Mouse (Mus musculus) G1E-ER4 (cell line): ENCODE measurements around the gene Macrod2. TPM values are rescaled to one million over a fixed set of nuclear protein-coding genes. Genes with fewer than 3 reads are reported as not detected.

Experiments
- GATA1 ChIP-seq: IDR thresholded peaks from one replicate; pipeline ENCODE4 v1.8.0; 2012; ENCODE audit warnings: low read length, inconsistent platforms
- polyA plus RNA-seq: library from polyadenylated mRNA; stranded (reverse); fragments of >175 nt; gene quantifications from 2 replicates; pipeline ENCODE4 v1.2.3, GENCODE M21; 2012

Gene Macrod2
- polyA plus RNA-seq, 1 experiment: not detected

DNA sequence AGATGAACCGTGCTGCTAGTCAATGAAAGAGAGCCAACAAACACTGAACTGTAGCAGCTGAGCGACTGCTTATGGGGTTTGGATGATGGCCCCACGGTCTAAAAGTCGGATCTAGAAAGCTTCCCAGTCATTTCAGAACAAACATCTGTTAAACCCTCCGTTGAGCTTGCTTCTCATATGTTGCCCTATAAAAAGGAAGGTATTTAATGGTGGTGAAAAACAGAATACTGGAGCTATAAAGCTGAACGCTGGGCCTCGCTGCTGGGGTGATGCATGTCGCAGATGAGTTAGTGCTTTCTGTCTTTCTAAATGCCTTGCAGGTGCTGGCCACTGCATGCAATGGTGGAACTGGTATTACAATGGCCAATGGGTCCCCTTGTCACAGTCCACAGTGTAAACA, 1278.3 kb downstream of the Macrod2 start:
- no peak for TF ChIP-seq GATA1

DNA sequence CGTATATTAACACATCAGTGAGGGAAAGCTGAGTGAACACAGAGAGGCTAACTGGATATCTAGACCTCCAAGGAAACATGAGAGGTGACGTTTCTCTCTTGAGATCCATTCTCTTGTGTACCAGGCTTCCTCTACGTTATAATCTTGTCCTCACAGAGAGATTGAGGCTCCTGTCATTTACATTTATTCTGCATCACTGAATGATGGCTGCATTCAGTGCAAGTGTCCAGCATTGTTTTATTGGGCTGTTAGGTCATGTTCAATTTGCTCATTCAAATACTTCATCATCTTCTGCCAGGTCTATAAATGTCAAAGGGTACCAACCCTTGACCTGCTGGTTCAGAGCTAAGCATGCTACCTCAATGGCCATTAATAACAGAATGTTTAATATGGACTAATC, 1302.4 kb downstream of the Macrod2 start:
- TF ChIP-seq GATA1: no peak

DNA sequence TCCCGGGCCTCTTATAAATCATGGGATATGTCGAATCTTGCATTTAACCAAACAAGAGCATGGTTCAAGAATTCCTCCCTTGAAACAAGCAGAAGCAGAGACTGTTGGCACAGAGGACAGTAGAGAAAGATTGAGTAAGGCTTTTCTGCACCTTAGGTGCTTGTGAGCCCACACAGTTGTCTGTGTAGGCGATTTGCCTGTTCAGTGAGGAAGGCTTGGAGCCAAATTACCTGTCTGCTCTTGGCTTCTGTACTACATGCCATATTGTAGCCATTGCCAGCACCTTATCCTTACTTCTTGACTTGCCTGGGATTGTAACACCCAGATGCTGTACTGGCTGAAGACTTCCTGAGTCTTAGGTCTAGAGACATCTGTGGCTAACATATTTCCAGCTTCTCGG, 1303.2 kb downstream of the Macrod2 start:
- no peak for TF ChIP-seq GATA1

DNA sequence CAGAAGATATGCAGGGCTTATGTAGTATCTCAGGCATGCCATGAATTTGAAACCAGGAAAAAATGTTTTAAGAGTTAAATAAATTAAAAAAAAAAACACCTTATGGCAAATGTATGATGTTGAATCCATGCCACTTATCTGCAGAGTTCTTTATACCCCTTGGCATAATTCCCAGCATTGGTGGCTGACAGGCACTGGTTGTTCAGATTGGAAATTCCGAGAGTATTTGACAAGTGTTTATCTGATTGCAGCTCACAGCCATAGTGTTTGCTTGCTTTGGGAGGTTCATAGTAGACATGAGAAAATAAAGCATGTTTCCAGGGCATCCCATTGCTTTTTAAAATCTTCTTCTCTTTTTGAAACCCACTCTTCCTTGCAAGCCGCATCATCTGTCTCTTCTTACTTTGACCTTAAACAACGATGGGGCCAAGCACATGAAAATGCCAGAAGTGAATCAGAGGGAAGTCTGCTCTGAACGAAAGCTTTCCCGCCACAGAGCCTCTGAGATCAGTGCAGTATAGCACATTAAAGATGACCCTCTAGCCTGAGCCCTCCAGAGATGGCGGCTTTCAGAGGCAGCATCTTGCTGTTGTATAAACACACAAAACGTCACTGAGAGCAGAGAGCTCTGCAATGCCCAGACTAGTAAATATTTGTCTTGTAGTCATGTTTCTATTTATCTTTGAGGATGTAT, 1305.8 kb downstream of the Macrod2 start:
- no peak for TF ChIP-seq GATA1

DNA sequence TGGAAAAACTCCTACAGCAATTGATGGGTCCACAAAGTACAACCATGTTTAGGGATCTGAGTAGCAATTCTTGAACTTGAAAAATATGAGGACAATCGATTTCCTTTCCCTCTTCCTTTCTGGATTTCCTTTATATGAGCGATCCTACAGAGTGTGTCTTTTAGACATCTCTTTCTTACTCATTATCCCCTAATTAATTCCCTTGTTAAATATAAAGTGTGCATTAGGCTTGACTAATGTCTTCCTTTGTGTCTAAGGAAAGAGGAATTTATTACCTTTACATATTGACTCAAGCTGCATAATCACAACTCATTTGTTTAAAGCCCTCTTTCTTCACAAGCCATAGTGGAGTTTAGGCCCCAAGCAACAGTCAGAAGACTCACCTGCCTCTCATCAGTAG, 1316.7 kb downstream of the Macrod2 start:
- no peak for TF ChIP-seq GATA1

DNA sequence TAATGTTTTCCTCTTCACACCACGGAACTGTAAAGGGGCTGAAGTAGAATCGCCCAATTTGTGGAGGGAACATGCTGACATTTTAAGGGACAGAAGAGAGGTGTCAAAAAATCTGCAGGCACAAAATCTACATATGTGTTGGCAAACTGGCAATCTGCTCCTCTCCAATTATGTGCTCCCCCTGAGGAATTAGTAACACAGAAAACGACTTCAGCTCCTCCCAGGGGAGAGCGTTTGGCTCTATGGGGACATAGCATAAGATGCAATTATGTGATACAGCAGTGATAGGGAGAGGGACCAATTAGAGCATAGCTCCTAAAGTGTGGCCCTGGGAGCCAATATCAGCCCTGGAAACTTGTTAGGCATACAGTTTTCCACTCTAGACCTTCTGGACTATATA, 1317.2 kb downstream of the Macrod2 start:
- TF ChIP-seq GATA1: no peak

DNA sequence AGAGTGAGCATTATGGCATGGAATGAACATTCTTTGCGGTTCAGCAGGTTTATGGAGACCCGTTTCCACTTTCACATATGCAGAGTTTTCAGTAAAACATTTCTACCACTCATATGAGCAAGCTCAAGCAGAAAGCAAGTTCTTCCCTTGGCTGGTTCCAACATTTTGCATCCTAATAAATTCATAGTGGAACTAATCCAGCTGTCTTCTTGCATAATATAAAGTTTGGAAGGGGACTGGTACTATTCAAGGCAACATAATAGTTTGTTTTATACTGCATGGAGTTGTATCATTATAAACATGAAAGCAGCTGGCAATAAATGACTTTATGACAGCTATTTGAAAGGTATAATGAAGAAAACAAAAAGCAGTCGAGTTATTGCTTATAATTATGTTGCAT, 1320.0 kb downstream of the Macrod2 start:
- no peak for TF ChIP-seq GATA1

DNA sequence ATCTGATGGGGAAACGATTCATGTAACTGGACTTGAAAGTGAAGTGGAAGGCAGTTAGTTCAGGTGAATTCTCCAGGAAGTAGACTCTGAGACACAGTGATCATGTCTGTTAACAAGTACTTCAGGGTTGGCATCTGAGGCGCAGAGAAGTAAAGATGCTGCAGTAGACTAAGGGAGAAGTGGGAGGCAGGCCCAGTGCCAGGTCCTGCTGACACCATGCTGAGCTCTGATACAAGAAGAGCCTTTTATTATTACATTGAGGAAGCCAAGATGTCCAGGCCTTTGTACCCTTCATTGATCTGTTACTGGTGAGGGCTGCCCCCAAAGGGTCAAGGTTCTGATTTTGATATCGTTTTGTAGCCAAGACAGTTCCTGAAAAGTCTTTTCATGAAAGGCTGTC, 1327.4 kb downstream of the Macrod2 start:
- TF ChIP-seq GATA1: no peak

DNA sequence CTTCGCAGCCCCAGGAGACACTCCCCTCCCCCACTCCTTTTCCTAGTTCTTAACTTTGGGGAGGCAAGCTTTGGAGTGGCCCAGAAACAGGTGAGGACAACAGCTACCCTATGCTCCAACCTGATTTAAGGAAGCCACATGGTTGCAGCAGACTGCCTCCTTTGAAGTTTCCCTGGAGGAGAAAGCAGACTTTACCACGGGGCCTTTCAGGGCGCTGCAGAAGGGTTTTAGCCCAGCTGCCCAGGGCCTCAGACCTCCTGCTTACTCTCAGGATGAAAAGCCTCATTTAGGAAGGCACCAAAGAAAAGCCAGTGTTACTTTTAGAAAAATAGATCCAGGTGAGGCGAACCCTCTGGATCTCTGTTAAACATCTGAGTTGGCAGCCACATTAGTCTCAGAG, 1333.9 kb downstream of the Macrod2 start:
- TF ChIP-seq GATA1: no peak

DNA sequence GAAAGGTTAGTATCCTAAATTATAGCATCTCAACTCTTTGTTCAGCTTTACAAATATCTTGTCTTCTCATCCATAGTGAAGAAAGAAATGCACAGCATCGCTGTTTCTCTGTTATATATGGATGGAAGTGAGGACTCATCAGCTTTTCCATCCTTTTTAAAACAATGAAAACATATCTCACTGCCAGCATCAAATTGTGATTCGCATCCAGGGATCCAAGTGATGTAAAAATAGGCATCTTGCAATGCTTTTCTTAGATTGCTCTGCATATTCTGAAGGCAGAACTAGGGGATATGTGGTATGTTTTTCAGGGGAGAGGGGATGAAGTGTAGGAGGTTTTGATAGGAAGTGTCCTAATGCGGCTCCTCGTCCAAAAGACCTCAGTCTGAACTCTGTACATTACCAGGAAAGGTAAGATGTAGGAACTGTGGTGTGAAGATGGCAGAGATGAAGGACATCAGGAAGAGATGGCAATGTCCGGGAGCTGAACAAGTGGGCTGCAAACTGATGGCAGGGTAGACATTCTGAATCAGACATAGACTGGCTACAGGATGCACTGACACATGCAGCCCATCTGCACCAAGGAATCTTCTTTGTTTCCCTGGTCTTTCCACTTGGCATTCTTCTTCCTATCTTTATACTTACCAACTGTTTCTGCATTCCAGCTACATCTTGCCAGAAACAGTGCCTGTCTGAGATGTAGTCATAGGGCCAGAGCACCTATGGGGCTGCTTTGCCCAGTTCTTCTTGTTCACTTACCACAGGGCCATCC, 1341.8 kb downstream of the Macrod2 start:
- no peak for TF ChIP-seq GATA1

DNA sequence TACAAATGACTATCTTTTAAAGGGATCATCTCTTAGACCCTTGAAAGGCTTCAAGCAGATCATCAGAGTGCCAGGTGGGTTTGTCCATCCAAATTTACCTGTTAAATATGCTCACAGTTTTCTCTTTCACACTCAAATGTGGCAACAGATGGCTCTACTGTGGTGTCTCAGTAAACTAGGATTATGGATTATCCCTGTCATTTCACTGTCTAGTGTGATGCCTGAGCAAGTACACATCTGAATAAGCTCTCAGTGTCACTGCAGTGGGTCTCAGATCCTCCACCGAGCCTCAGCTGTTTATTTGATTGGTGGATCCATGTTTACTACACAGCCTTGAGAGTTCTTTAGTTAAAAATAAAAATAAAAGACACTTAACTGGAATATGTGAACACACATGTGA, 1343.6 kb downstream of the Macrod2 start:
- TF ChIP-seq GATA1: no peak

DNA sequence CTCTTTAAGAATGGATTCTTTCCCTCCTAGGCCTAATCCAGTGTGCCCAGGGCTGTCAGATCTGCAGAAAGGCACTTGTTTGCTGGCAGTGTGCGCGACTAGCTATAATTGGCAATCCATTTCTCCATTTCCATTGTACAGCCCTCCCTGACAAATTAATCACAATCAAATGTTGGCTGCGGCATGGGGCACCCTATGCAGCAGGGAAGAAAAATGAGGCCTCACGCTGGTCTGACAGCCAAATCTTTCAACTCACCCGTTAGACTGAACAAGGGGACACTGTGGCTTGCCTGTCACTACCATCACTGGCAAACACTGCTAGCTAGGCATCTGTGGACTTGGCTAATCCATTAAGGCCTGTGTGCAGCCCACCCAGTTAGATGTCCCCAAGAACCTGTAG, 1345.2 kb downstream of the Macrod2 start:
- TF ChIP-seq GATA1: no peak

DNA sequence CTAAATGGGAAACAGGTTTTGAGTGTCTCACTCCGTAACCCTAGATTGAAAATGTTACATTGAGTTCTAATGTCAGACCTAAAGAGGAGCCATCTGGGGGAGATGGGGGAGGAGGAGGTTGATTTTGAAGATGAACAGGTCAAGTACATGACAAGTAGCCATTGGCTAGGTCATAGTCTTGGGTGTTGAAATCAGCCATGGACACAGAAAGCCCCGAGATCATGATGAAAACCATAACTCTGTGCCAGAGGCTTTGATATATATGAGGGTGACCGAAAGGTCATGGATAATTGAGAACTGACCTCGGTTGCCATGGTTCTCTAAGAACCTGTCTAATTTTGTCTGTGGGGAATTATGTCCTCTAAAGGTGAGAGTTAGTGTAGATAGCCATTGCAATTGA, 1405.1 kb downstream of the Macrod2 start:
- TF ChIP-seq GATA1: no peak

DNA sequence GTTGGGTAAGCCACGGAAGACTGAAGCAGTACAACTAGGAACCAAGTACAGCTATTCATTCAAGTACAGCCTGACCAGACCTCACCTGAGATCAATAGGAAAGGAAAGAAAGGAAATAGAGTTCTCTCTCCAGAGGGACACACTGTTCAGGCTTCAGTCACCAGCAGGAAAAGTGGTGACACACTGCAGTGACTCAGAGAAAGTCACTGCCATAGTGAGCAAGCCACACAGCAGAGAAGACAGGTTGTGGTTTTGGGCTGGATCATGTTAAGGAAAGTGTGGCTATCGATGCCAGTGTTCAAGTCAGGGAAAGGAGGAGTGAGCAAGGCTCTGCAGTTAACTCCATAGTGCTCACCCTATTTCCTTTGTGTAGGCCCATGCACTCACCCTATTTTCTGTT, 1405.8 kb downstream of the Macrod2 start:
- TF ChIP-seq GATA1: no peak

DNA sequence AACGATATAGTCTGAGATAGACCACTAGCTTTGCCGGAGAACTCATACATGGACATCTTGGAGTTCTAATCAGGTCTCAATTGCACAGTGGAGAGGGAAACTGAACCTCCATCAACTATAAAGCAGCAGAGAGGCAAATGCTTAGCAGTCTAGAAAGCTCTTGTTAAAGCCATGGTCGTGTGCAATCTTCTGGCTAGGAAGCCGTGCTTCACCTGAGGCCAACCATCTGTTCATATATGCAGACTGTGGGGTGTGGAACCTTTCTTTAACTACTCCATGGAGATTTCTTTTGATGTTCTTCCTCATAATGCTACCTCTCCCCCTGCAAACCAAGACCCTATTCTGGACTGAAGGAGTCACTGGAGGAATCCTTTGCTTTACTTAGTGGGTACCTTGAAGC, 1421.2 kb downstream of the Macrod2 start:
- no peak for TF ChIP-seq GATA1

DNA sequence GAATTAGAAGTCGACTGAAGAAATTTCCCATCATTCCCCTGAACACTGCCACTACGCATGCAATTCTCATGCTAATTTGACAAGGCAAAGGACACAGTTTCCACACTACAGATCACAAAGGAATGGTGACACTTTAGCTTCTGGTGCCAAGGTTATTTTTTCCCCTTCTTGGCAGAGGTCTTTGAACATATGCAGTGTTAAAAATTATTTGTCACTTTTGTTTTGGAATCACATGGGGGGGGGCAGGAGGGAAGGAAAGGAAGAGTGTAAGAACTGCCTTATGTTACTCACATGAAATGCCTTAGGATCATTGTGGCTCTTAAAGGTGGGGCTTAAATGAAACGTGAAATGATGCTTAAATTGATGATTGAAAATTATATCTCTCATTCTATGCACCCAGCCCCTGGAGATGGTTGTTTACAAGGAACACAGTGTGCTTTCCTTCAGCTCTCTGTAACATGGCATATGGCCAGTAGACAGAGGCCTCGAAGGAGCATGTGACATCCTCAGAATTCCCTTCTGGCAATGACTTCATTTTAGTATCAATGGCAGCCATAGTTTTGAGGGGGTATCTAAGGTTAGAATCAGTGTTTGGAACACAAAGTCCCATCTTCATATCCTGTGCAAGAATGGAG, 1422.6 kb downstream of the Macrod2 start:
- TF ChIP-seq GATA1: no peak

DNA sequence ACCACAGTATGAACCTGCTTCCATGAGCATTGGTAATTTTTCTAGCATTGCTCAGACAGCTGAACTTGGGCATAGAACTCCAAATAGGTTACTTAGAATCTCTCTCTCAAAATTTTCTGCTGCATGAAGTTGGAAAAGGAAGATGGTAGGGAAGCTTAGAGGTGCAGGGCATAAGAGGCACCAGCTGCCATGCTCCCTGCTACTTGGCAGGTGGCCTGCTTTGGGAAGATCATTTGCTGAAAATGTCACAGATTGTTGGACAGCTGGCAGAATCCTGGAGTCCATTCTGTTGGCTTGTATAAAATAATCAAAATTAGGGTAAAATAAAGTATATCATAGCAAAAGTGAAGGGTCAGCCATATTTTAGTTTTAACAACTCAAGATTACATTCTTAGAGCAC, 1425.7 kb downstream of the Macrod2 start:
- no peak for TF ChIP-seq GATA1
